Mouse (Mus musculus) gonadal fat pad, adult 2 months (tissue): ENCODE measurements at regions not wholly inside any gene's neighbourhood (a gene's known extent, or its start where the extent isn't known, plus 50 kb on each side); places are given as distances from the start of the nearest gene placed in this dataset.

Source experiments
- DNase-seq: peaks from one replicate; pipeline ENCODE4 v3.0.0-alpha.2; 2012; ENCODE audit warnings: low read depth

- DNase-seq: no peak
Observed at GRCm38 (mm10) chr13:60123964-60124363, 53.2 kb downstream of the Gas1 start.

GRCm38 (mm10) chr13:60123174-60123587, 54.0 kb downstream of the Gas1 start:
- no peak for DNase-seq

- no peak for DNase-seq
Observed at GRCm38 (mm10) chr13:60122341-60123173, 54.6 kb downstream of the Gas1 start.

- no peak for DNase-seq
Observed at GRCm38 (mm10) chr13:60111465-60111864, 65.7 kb downstream of the Gas1 start.

- DNase-seq: no peak
Observed at GRCm38 (mm10) chr13:60110079-60110846, 66.9 kb downstream of the Gas1 start.

GRCm38 (mm10) chr13:60105286-60105685, 71.9 kb downstream of the Gas1 start:
- DNase-seq: no peak

GRCm38 (mm10) chr13:60101651-60102050, 75.5 kb downstream of the Gas1 start:
- no peak for DNase-seq

- no peak for DNase-seq
Observed at GRCm38 (mm10) chr13:60100130-60101112, 76.7 kb downstream of the Gas1 start.

- DNase-seq: no peak
Observed at GRCm38 (mm10) chr13:60099469-60100129, 77.6 kb downstream of the Gas1 start.

GRCm38 (mm10) chr13:60098394-60098793, 78.8 kb downstream of the Gas1 start:
- no peak for DNase-seq

GRCm38 (mm10) chr13:60097776-60098175, 79.4 kb downstream of the Gas1 start:
- no peak for DNase-seq

GRCm38 (mm10) chr13:60086657-60087056, 90.5 kb downstream of the Gas1 start:
- no peak for DNase-seq

- no peak for DNase-seq
Observed at GRCm38 (mm10) chr13:60084975-60085374, 92.2 kb downstream of the Gas1 start.

GRCm38 (mm10) chr13:60084290-60084689, 92.9 kb downstream of the Gas1 start:
- DNase-seq: no peak

- no peak for DNase-seq
Observed at GRCm38 (mm10) chr13:60080113-60080512, 97.1 kb downstream of the Gas1 start.

- no peak for DNase-seq
Observed at GRCm38 (mm10) chr13:60078331-60079050, 98.7 kb downstream of the Gas1 start.

GRCm38 (mm10) chr13:60076147-60076800, 100.9 kb downstream of the Gas1 start:
- DNase-seq: no peak

GRCm38 (mm10) chr13:60071595-60071994, 105.6 kb downstream of the Gas1 start:
- no peak for DNase-seq

GRCm38 (mm10) chr13:60069196-60069595, 108.0 kb downstream of the Gas1 start:
- no peak for DNase-seq

GRCm38 (mm10) chr13:60067325-60067724, 109.8 kb downstream of the Gas1 start:
- DNase-seq: no peak
